Mouse (Mus musculus): ENCODE results near the gene Ppbp.
"Not testable (repeated sequence)": the region's sequence is repeated elsewhere in the genome, so short reads cannot be mapped to it uniquely, and the experiment has no call there.

Ppbp gene

GRCm38 (mm10) chr5:90788114-90788513 is 19.8 kb downstream of the Ppbp start:
- no peak for DNase-seq (ENCODE audit: inconsistent ontology term)

- DNase-seq (ENCODE audit: inconsistent ontology term) = no peak
Measured at GRCm38 (mm10) chr5:90789306-90790073, 21.2 kb downstream of the Ppbp start.

GRCm38 (mm10) chr5:90790074-90790502 is 21.8 kb downstream of the Ppbp start:
- no peak for DNase-seq (ENCODE audit: inconsistent ontology term)

DNA sequence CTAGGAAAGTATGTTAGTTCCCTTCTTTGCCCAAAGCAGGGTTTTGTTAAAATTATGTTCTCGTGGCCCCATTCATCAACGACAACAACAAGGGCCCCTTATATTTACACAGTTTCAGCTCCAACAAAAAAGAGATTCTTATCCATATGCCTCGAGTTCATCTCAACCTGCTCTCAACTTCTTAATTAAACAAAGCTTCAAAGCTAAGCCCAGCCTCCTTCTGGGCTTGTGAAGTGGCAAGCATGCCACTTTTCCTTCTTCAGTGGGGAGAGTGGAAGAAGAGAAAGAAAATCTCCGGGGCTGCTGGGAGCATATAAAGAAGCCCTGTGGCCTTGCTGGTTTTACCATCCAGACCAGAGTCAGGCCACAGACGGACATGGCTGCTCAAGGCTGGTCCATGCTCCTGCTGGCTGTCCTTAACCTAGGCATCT is 25.9 kb downstream of the Ppbp start, which contains the start of gene Cxcl15:
Gene Cxcl15, plus strand, starts transcription at position 340 of the 431 bp plus-strand sequence.
- DNase-seq (ENCODE audit: inconsistent ontology term) = no peak

- DNase-seq (ENCODE audit: inconsistent ontology term) = not testable (repeated sequence)
Measured at GRCm38 (mm10) chr5:90795392-90795791, 27.1 kb downstream of the Ppbp start.

DNA sequence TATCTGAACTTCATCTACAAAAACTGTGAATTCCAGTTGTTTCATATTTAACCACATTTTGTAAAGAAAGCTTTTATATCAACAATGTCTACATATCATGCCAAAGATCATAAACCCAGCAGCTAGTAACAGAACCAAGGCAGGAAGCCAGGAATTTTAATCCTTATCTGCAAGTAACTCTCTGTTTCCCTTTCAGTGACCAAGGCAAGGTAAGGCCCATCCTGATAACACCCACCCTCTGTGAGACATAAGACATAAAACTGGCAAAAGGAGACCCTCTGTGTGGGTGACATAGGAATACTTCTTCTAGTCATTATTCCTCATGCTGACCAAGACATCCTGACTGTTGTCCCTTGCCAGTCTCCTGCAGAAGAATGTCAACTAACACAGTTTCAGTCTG is 36.3 kb downstream of the Ppbp start:
- no peak for DNase-seq (ENCODE audit: inconsistent ontology term)

GRCm38 (mm10) chr5:90806050-90806449 is 37.7 kb downstream of the Ppbp start:
- DNase-seq (ENCODE audit: inconsistent ontology term) = no peak

- DNase-seq (ENCODE audit: inconsistent ontology term) = no peak
Measured at GRCm38 (mm10) chr5:90807176-90807950, 39.0 kb downstream of the Ppbp start.
